Mouse (Mus musculus) liver, postnatal 0 days (tissue): ENCODE results near the gene Hoxa7.

Experiments
- CTCF ChIP-seq: sonication (generic); IDR thresholded peaks from 2 replicates; pipeline ENCODE4 v1.5.1; 2016; ENCODE audit warnings: antibody characterized with exemption, low read depth
- EP300 ChIP-seq: IDR thresholded peaks from 2 replicates; pipeline ENCODE4 v1.6.1; 2016; ENCODE audit warnings: antibody characterized with exemption, low read depth, mild to moderate bottlenecking

- TF ChIP-seq CTCF = peak; percentile 96
- TF ChIP-seq EP300 = no peak
Observed at GRCm38 (mm10) chr6:52221337-52221992, at the start of gene Hoxa7.
